Mouse (Mus musculus): Measurements from ENCODE around the gene Med27. TPM values are rescaled to one million over a fixed set of nuclear protein-coding genes. Genes with fewer than 3 reads are reported as not detected.

Med27 gene
- polyA plus RNA-seq, 1 experiment from 2014 or later = 96.9 TPM

DNA sequence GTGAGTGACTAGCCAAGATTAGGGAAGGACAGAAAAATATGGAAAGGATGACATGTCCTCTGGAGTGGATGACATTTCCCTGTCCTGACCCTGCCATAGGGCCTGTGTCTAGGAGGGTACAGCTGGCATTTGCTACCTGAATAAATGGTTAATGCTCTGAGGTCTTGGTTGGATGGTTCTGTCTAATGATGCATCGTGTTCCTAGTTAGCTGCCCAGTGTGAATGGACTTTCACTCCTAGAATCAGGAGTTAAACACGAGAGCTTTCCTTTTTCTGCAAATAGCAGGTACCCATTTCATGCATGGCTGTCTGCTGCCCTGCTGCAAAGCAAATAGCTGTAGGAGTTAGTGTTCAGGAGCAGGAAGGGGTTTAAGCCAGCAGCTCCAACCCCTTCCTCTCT lies 141.0 kb downstream of the Med27 start:
- WGBS = 62% methylated on average over 2 of the region's 2 CpGs
- peaks cover 59% of the 10 kb centered on the region for H3K4me1 ChIP-seq
- no peaks in the 10 kb centered on the region for H3K36me3 ChIP-seq

DNA sequence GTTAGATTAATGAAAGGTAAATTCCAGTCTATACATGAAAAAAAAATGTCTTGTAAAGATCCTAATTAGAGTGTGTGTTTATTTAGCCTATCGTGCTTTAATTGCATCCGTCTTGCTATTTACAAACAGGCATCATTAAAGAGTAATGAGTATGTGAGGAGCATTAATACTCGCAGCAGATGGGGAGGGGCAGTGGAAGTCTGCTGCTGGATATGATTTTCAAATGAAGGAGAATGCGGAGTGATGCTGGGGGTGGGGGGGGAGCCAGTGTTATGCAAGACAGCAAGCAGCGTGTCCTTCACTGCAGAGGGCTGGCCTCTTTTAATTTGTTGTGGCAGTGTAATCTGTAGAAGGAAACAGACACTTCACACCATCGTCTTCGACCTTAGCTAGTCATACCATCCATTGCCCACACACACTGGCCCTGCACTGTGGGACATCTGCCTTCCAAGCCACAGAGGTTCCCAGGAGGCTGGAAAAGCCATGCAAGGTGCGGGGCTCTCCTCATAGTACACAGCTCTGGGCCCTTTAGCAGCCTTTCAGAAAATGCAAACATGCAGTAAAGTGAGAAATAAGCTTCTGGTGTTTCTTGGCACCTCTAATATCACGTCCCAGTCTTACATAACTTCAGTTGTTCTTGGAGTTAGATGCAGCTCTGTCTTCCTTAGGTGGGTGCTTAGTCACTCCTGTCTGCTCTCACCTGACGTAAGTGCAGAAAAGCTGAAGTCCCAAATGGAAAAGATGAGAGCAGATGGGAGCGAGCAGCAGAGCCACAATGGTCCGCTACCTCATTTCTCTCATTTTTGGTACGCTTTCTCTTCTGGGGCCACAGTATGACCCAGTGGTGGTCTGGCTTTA lies 142.0 kb downstream of the Med27 start:
- H3K36me3 ChIP-seq = no peaks in the 10 kb centered on the region
- ATAC-seq (replicated peaks) = 0 out of 2 replicates have a peak, but pooled peaks have one; percentile 17
- H3K4me1 ChIP-seq = peaks cover 60% of the 10 kb centered on the region
- no peaks in the 10 kb centered on the region for H3K27me3 ChIP-seq
- no peaks in the 10 kb centered on the region for H3K9me3 ChIP-seq
- H3K9ac ChIP-seq (replicated peaks) = no peak overlapping the region
- 0 out of 2 replicates have a peak overlapping the region, but pooled peaks have one; percentile 35 for H3K27ac ChIP-seq (replicated peaks)
- H3K4me3 ChIP-seq = no peak overlapping the region
- 37% methylated on average over 13 of the region's 13 CpGs for WGBS
- H3K4me2 ChIP-seq (replicated peaks) = no peak overlapping the region

More for the DNA sequence above, 141.0 kb downstream of the Med27 start:
- H3K4me3 ChIP-seq = no peak overlapping the region
- no peaks in the 10 kb centered on the region for H3K27me3 ChIP-seq
- peak overlapping the region; percentile 23; the same call in 1 of the 2 replicates for H3K27ac ChIP-seq (replicated peaks)
- no peak for ATAC-seq (replicated peaks)
- no peak overlapping the region for H3K4me2 ChIP-seq (replicated peaks)
- no peaks in the 10 kb centered on the region for H3K9me3 ChIP-seq
- H3K9ac ChIP-seq (replicated peaks) = no peak overlapping the region

DNA sequence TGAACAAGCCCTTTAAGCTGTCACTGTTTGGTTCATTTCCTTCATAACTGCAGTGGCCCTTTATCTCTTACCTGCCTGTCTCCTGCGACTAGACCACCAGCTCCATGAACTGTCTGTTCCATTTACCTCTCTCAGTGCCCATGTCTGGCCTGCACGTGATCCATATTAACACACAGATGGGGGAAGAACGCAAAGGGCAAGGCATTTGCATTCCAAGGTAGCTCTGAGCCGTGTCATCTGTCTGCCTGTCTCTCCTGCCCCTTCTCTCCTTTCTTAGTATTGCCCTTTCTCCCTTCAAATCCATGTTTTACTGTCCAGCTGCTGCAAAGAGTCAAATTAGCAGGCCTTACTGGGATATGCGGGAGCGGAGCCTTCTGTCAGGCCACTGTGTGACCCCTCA lies 145.0 kb downstream of the Med27 start:
- H3K4me3 ChIP-seq = no peak overlapping the region
- no peak overlapping the region for H3K9ac ChIP-seq (replicated peaks)
- no peaks in the 10 kb centered on the region for H3K27me3 ChIP-seq
- no peaks in the 10 kb centered on the region for H3K36me3 ChIP-seq
- no peaks in the 10 kb centered on the region for H3K9me3 ChIP-seq
- H3K4me2 ChIP-seq (replicated peaks) = no peak overlapping the region
- H3K27ac ChIP-seq (replicated peaks) = no peak overlapping the region
- 82% methylated on average over 6 of the region's 6 CpGs for WGBS
- no peak for ATAC-seq (replicated peaks)
- H3K4me1 ChIP-seq = peaks cover 70% of the 10 kb centered on the region

DNA sequence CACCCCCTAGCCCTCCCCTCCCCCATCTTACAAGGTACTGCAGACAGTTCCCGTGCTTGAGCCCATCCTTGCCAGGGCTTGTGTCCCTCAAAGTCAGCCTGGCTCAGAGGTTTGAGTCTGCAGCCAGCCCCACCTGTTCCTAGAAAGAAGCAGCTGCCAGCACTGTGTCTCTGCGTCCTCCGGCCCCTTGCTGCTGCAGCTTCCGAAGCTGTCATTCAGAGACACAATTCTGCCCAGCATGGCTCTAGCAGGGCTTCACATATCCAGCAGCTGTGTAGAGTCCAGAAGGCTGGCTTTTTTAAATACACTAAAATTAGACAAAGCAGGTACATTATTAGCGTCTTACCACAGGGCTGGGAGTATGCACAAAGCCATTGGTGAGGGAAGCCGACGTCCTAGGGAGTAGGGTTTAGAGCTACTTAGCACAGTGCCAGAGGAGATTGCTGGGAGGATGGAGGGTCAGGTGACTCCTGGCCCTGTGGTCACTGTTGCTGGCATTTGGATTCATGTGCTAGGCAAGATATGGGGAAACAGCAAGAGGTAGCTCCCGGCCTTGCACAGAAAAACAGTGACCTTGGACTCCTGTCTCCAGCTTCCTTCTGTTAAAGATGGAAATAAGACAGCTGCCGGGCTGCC lies 146.9 kb downstream of the Med27 start:
- WGBS = 13% methylated on average over 9 of the region's 9 CpGs
- Histone ChIP-seq H3K4me2 (replicated peaks) (no peak overlapping the region), H3K4me1 (peaks cover 53% of the 10 kb centered on the region), H3K4me3 (no peak overlapping the region), H3K9me3 (no peaks in the 10 kb centered on the region), H3K27ac (replicated peaks) (peak overlapping the region; percentile 63), H3K27me3 (no peaks in the 10 kb centered on the region), H3K36me3 (no peaks in the 10 kb centered on the region), H3K9ac (replicated peaks) (0 out of 2 replicates have a peak overlapping the region, but pooled peaks have one; percentile 13)
- ATAC-seq (replicated peaks) = peak; percentile 53; the same call in 1 of the 2 replicates

DNA sequence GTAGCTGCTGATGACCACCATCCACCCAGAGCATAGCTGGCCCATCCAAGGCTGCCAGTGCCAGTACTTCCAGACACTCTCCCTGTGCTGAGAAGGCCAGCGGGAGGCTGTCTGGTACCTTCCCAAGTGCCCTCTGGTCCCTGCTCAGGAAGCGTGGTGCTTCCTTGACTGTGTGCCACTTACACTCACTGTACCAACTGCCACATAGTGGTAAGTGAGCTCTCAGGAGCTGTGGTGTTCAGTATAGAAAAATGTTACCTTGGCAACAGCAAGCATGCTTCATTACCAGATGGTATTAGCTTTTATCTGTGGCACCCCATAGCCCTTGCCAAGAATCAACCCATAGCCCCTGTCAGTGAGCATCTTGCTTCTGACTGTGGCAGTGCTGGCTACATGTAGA lies 148.7 kb downstream of the Med27 start:
- peak; percentile 81 for ATAC-seq (replicated peaks)
- Histone ChIP-seq H3K4me2 (replicated peaks) (no peak overlapping the region), H3K9me3 (no peaks in the 10 kb centered on the region), H3K27ac (replicated peaks) (peak overlapping the region; percentile 61), H3K4me1 (peaks cover 39% of the 10 kb centered on the region), H3K9ac (replicated peaks) (no peak overlapping the region), H3K27me3 (no peaks in the 10 kb centered on the region), H3K4me3 (no peak overlapping the region), H3K36me3 (no peaks in the 10 kb centered on the region)
- WGBS = 31% methylated on average over 2 of the region's 2 CpGs

DNA sequence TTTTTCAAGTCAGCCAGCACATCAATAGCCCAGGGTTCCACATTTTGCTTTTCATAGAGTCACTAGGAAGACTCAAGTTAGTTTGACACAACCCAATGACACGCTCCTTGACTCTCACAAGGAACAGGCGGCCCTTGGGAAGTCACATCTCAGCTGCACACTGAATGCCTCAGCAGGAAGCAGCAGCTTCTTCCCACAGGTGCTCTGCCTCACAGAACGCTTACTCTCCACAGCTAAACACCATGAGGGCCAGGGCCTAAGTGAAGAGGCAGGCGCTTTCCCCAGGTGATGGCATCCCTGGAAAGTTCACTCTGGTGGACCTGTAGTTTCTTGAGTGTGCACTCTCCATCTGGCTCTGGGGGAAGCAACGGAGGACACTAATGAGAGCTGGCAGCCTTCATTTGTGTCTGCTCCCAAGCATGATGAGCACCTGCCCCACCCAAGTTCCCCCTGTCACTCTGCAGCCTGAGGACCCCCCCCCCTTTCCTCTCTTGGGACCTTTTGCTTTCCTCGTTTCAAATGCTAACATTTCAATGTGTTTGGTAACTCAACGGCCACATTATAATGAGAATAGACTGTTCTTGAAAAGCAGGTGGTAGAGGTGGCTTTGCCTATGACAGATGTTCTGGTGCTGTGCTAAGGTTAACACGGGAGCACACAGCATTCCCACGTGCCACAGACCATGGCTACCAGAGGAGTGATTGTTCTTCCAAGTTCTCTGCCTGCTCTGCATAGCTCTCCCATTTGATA lies 154.2 kb downstream of the Med27 start:
- H3K4me2 ChIP-seq (replicated peaks) = no peak overlapping the region
- peaks cover 7% of the 10 kb centered on the region; the same call in 1 of the 2 replicates for H3K4me1 ChIP-seq
- no peak overlapping the region for H3K9ac ChIP-seq (replicated peaks)
- H3K36me3 ChIP-seq = no peaks in the 10 kb centered on the region
- H3K9me3 ChIP-seq = no peaks in the 10 kb centered on the region
- no peaks in the 10 kb centered on the region for H3K27me3 ChIP-seq
- H3K4me3 ChIP-seq = no peak overlapping the region
- no peak for ATAC-seq (replicated peaks)
- 67% methylated on average over 9 of the region's 9 CpGs for WGBS
- no peak overlapping the region for H3K27ac ChIP-seq (replicated peaks)

DNA sequence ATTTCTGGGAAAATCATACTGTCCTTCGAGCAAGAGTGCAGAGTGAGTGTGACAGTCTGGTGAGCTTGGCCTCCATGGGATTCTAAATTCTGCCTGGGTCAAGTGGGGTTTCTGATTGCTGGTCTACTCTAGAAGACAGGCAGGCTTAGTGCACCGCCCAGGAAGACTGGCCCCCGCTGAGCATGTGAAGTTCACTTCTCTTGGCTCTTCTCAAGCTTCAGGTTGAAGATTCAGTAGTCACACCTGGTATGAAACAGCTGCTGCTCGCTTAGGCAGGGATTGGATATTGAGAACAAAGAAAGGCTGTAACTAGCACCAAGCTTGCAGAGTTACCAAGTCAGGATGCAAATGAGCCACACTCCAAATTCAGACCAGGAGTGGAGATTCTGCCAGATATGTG lies 154.8 kb downstream of the Med27 start:
- Histone ChIP-seq H3K27ac (replicated peaks) (no peak overlapping the region), H3K4me1 (peaks cover 4% of the 10 kb centered on the region; the same call in 1 of the 2 replicates), H3K36me3 (no peaks in the 10 kb centered on the region), H3K4me3 (no peak overlapping the region), H3K27me3 (no peaks in the 10 kb centered on the region), H3K9me3 (no peaks in the 10 kb centered on the region), H3K4me2 (replicated peaks) (no peak overlapping the region), H3K9ac (replicated peaks) (no peak overlapping the region)
- no peak for ATAC-seq (replicated peaks)
- WGBS = 84% methylated on average over 4 of the region's 4 CpGs

DNA sequence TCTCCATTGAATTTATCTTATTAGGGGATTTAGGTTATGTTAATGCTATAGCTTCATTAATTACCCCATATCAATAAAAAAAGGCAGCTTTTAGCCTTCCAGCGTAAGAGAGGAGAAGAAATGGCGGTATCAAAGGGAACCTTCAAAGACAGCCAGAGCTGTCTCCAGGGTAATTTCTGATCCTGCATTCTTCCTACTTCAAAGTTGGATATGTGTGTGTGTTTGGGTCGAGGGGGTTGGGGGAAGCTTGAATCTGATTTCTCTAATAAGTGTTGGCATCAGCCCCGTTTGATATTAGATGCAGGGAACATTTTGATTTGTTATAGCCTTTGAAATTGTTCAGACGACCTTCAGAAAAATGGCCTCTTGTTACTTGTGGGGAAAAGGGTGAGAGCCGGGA lies 158.2 kb downstream of the Med27 start:
- Histone ChIP-seq H3K9me3 (no peaks in the 10 kb centered on the region), H3K9ac (replicated peaks) (no peak overlapping the region), H3K4me1 (peaks cover 3% of the 10 kb centered on the region; the same call in 1 of the 2 replicates), H3K4me2 (replicated peaks) (no peak overlapping the region), H3K27me3 (no peaks in the 10 kb centered on the region), H3K36me3 (no peaks in the 10 kb centered on the region), H3K4me3 (no peak overlapping the region), H3K27ac (replicated peaks) (no peak overlapping the region)
- 53% methylated on average over 6 of the region's 6 CpGs for WGBS
- ATAC-seq (replicated peaks) = no peak

DNA sequence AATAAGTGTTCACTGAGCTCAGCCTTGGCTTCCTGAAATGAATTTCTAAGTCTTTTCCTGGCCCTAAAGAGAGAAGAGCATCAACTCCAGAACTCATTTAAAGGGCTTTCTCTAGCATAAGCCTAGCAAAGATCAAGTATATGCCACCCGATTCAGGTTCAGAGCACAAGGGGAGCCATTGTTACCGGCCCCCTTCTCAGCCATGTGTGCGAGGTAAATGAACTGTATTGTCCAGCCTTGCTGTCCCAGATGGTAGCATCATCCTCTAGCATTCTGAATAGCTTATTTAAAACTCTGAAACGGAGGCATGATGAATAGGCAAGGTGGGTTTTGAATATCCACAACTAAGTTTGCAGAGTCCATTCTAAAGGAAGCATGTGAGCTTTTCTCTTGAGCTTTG lies 159.8 kb downstream of the Med27 start:
- WGBS = 39% methylated on average over 4 of the region's 4 CpGs
- H3K4me2 ChIP-seq (replicated peaks) = no peak overlapping the region
- H3K9ac ChIP-seq (replicated peaks) = no peak overlapping the region
- no peaks in the 10 kb centered on the region for H3K27me3 ChIP-seq
- no peak overlapping the region for H3K4me3 ChIP-seq
- H3K27ac ChIP-seq (replicated peaks) = no peak overlapping the region
- 0 out of 2 replicates have a peak, but pooled peaks cover 3% of the 10 kb centered on the region for H3K4me1 ChIP-seq
- ATAC-seq (replicated peaks) = no peak
- H3K36me3 ChIP-seq = no peaks in the 10 kb centered on the region
- H3K9me3 ChIP-seq = no peaks in the 10 kb centered on the region

DNA sequence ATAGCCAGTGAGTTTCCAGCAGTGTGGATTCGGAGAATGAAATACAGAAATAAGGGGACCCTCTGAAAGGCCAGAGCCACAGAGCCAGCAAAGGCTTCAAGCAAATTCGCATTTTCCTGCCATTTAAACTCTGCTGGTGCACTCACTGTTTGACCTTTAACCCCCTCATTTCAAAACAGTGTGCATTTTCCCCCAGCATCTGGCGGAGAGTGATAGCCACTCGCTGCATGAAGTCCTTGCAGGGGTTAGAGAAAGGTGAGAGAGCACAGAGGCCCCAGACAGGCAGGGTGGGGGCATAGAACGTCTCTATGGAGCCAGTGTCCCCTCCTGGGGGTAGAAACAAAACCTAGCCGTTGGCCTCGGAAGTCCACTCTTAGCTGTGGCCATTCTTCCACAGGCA lies 166.5 kb downstream of the Med27 start:
- no peak overlapping the region for H3K9ac ChIP-seq (replicated peaks)
- H3K4me3 ChIP-seq = no peak overlapping the region
- no peak for ATAC-seq (replicated peaks)
- peaks cover 57% of the 10 kb centered on the region for H3K4me1 ChIP-seq
- no peaks in the 10 kb centered on the region for H3K27me3 ChIP-seq
- H3K4me2 ChIP-seq (replicated peaks) = no peak overlapping the region
- H3K27ac ChIP-seq (replicated peaks) = no peak overlapping the region; the same call in 1 of the 2 replicates
- no peaks in the 10 kb centered on the region for H3K9me3 ChIP-seq
- H3K36me3 ChIP-seq = no peaks in the 10 kb centered on the region
- 33% methylated on average over 7 of the region's 7 CpGs for WGBS

DNA sequence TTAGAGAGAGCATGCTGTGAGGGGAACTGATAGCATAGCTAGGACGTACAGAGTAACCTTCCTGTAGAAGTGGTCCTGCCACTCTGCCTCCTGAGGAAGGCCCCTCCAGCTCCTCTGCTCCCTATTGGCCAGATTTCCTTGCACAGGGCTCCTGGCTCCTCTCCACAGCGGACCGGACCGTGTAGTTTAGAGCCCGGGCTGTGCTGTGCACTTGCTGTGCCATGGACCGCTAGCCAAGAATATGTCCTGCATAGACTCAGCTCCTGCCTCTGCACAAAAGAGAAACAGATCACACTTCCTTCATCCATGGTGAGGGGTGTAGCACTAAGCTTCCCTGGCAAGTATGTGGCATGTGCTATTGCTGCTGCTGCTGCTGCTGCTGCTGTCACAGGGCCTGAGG lies 168.2 kb downstream of the Med27 start:
- H3K27me3 ChIP-seq = no peaks in the 10 kb centered on the region
- no peak overlapping the region for H3K4me2 ChIP-seq (replicated peaks)
- peaks cover 72% of the 10 kb centered on the region for H3K4me1 ChIP-seq
- WGBS = 48% methylated on average over 6 of the region's 6 CpGs
- H3K9me3 ChIP-seq = no peaks in the 10 kb centered on the region
- no peak overlapping the region for H3K4me3 ChIP-seq
- no peak overlapping the region for H3K9ac ChIP-seq (replicated peaks)
- ATAC-seq (replicated peaks) = peak; percentile 42; the same call in 1 of the 2 replicates
- H3K36me3 ChIP-seq = no peaks in the 10 kb centered on the region
- H3K27ac ChIP-seq (replicated peaks) = peak overlapping the region; percentile 70

All from forebrain, embryonic 15.5 days (tissue).